Mouse (Mus musculus) frontal cortex, postnatal 36 days (tissue): ENCODE data around the gene Cldn10.

ENCODE experiments used
- DNase-seq, 2 experiments: peaks; one replicate each; pipeline ENCODE4 v3.0.0; 2022; ENCODE audit warnings: low spot score in 2 of 2

The Cldn10 gene

DNA sequence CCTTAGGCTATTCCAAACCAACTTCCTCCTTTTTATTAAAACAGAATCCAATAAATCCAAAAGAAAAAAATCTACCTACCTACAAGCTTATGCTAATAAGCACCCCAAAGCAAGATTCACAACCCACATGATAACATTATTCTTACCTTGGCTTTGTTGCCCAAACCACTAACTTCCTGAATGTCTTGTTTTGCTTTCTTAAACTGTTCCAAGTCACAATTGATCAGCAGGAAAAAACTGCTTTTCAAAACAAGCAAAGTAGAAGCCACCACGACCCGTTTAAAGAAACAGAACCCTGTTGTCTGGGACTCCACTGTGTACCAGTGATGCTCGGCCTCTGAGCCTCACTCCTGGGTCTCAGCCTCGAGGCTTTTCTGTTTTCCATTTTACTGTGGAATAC, 77.2 kb downstream of the Cldn10 start:
- no peak for DNase-seq

DNA sequence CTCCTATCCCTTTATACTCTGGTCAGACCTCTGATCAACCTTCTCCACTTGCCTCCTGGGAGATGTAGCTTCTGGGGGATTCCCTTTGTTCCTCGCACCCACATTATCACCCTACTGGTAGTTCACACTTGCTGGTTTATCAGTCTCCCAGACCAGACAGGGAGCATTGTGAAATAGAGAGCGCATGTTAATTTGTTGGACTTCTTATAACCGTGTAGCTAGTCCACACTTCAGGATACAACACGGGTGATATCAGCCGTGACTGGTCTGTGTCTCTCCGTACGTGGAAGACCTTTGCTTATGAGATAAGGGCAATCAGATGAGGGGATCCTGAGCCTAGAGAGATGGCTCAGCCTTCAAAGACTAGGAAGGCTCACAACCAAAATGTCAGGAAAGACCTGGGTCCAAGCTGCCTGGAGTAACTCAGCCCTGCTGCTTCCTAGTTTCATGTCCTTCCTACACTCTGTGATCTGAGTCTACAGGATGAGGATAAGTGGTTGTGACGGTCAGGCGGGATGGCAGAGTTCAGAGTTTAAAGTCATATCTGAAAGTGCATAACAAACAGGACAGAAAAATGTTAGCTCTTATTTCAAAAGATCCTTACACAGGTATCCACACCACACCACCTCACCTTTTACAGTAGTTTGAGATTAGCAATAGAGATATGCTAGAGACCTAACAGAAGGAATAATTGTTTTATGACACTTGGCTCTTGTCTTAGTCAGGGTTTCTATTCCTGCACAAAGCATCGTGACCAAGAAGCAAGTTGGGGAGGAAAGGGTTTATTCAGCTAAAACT, 78.5 kb downstream of the Cldn10 start:
- no peak for DNase-seq

DNA sequence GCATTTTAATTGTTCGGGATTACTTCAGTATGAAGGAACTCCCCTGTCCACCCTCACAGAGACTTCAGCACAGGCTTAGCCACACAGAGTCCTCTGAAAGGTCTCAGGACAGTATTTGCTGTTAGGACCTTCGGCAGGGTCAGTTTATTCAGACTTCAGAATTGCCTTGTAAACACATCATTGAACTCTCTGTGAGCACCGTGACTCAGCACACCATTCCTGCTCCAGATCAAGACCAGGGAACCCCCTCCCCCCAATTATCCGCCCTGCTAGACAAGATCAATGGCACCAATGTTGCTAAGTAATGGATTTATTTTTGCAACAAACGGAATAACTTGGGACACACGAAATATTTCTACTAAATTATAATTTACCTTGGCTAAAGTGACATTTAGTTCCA, 79.7 kb downstream of the Cldn10 start:
- DNase-seq, result no peak

DNA sequence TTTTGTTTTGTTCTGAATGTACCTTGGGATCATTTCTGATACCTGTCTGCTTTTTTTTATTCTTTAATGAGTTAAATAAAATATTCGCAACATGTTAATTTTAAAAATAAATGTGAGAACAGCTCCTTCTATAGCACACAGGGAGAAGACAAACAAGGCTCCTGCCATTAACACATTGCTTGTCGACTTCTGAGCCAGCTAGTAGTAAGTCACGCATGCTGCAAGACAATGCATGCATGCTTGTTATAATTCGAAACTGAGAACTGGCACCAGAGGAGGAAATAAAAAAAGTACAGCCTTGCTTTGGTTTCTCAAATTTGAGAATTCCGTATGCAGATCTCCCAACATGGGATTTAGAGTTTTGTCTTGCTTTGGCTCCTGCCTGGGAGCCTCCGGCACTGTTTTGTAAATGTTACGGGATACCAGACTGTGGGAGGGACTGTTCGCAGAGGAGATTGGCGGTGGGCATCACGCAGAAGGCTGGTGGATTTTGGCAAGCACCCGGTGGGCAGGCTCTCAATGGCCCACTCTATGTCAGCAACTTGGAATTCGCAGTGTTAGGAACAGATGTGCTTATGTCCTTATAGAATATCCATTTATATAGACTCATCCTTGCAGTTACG, 80.5 kb downstream of the Cldn10 start:
- peak; percentile 27 to 40 for DNase-seq

DNA sequence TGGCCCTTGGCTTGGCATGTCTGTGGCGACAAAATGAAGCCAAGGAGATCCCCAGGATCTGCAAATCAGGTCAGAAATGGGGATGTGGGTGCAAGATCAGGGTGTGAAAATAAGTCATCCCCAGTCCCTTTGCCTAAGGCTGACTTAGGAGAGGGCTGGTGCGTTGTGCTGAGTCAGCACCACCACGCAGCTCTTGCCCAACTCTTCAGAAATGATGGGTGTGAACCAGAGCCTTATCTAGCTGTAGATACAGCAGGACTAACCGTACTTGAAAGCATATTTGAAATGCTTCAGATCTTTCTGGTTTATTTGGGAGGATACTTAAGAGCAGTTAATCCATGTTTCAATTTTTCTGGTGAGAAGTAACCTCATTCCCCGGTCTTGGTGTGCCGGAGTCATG, 82.0 kb downstream of the Cldn10 start:
- no peak for DNase-seq

DNA sequence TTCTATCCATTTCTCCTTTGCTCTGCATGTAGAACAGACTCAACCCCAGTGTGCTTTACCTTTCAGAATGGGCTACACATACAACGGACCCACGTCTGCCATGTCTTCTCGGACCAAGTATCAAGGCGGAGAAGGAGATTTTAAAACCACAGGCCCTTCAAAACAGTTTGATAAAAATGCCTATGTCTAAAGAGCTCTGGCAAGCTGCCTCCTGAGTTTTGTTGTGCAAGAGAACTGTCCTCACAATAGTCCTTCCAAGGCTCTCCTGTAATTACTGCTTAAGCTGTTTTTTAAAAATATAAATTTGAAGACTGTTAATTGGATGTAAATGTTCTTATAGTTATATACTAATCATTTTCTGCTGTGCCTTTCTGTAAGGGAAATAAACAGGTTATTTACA, 86.4 kb downstream of the Cldn10 start:
- DNase-seq, result no peak

DNA sequence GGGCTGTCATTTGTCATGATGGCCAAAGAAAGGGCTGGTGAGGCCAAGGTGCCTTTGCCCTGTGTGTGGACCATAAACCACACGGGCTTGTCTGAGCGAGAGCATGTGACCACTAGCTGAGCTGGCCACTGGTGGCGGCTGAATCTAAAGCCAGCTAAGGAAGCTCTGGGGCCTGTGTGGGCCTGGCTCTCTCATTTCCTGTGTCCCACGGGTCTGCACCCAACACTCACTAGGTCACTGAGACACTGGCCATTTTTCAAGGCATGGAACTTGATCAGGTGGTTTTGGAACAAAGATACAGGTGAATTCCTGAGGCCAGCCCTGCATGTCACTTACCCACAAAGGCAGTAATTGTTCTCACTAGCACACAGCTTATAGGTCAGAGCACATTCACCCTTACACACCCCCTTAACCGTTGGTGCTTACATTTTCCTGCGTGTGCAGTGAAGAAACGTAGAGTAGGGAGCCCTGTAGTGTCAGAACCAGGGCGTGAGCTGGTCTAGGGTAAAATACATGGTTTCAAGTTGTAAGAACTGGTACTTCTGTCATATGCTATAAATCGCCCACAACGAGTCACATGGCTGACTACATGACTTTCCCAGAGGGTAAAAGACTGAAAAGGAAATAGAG, 87.2 kb downstream of the Cldn10 start:
- DNase-seq, result no peak

DNA sequence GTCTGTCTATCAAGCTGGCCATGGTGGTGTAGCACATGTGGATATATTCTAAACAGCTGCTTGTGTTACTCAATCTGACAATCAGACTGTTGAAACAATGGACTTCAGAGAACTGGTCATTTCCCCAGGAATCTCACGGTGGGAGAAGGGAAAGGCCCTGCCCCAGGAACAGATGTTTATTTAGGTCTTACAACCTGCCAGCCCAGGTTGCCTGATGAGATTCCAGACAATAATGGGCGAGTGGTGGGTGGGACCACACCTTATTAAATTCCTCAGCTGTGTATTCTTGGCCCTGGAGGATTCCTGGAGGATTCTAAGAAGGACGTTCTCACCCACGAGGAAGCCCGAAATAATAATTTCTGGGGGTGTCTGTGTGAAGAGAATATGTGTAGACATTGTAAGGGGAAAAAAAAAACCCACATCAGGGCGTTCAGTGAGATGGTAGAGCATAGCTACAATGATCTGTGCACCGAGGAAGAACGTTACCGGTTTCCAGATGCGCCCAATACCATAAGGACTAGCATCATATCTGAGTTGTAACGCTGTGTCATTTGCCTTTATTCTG, 90.7 kb downstream of the Cldn10 start:
- no peak for DNase-seq

DNA sequence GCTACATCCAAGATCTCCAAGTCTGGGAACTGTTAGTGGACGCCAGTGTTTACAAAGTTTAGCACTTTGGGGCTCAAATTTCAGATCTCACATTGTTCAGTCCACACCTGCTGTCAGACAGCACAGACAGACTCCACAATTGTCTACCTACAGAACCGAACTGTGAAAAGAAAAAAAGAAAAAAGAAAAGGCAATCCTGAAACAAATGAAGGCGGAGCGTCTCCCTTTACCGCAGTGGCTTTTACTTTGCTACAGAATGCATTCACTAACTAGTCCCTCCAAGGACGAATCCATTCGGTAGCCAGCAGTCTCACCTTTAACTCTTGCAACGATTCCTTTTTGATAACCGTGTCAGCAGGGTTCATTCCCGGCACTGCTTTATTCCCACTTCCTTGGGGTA, 93.0 kb downstream of the Cldn10 start:
- no peak for DNase-seq

DNA sequence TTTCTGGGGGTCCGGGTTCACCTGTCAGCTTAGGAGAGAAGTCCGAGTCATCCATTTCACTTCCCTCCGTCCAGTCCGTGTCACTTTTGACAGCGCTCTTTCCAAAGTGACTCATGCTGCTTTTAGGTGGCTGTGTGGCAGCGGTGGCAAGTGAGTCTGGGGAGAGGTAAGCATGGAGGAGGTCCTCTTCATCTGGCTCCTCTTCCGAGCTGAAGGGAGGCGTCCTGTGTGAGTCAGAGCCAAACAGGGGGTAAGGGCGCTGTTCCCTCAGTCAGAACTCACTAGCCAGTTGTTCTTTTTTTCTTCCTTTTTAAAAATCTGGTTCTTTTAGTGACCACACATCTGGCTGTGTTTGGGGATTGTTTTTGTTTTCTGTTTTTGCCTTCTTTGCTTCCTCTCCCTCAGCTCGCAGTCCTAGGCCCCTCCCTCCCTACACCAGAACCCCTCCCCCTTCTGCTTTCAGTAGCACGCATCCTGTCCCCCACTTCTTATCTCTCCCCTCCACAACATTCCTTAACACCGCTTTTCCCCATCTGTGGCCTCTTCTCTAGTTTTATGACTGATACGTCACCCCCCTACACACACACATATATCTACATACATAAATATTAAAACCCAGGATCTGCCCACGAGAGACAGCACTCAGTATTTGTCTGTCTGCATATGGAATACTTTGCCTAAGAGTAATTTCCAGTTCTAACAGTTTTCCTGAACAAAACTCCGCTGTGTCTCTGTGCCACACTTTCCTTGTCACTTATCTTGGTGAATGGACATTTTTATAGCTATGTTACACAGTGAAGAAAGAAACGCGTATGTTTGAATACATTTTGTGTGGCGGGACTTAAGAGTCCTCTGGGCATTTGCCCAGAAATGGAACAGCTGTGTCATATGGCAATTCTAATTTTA, 95.9 kb downstream of the Cldn10 start:
- no peak for DNase-seq

DNA sequence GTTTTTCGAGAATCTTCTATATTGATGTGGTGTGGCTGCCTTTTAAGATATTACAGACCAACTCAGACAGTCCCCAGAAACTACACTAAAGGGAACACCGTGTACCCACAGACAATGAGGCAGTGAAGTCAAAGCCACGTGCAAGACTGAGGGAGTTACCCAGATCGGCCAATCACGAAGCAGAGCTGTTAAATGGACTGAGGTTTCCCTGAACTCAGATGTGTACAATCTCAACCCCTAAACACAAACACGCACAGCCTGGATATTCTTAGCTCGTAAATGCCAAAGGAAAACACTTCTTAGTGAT, 96.5 kb downstream of the Cldn10 start:
- DNase-seq, result peak in 1 of 2 experiments; percentile 37

DNA sequence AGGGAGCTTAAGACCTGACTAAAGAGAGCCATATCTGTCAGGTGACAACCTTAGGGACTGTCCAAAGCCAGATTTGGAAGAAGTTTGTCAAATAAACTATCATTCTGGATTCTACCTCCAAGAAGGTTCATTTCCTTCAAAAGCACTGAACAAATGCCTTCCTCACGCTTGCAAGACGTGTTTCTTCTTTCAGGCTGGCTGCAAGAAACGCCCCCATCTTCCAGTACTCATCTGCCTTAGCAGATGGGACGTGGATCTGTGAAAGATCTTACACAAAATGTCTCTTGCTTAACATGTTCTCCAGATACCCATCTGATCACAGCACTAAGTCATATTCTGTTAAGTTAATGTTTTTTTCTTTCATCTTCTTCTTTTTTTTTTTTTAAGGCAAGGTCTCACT, 102.4 kb downstream of the Cldn10 start:
- DNase-seq, result peak; percentile 51 to 85

DNA sequence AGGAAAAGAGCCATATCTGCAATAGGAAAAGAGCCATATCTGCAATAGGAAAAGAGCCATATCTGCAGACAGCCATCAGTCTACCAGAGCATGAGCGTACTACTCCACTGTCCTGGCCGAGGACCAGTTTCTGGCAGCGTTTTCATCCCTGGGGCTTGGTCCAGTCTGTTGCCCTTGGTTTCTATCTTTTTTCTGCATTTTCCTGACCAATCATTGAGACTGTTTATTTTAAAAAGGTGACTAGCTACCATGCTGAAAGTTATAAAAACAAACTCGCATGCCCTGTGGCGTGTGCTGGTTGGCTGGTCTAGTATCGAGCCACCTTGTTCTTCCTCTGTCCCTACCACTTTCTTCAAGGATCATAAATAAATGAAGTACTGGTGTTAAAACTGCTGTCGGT, 107.5 kb downstream of the Cldn10 start:
- no peak for DNase-seq

DNA sequence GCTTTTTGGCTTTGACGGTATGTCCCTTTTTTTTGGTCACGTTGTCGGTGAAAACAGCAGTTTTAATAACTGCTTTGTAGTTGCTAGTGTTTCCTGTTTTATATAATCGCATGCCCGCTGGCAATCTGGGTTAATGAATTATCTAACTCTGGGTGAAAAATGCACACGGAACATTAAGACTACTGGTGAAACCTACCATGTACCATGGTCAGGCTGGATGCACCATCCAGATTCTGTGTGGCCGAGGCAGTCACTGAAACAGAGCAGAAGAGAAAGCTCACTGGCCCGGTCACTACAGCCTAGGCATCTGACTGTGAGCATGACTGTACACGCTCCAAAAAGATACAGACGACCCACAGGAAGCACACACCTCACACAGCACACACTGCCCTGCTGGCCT, 107.9 kb downstream of the Cldn10 start:
- DNase-seq, result no peak

DNA sequence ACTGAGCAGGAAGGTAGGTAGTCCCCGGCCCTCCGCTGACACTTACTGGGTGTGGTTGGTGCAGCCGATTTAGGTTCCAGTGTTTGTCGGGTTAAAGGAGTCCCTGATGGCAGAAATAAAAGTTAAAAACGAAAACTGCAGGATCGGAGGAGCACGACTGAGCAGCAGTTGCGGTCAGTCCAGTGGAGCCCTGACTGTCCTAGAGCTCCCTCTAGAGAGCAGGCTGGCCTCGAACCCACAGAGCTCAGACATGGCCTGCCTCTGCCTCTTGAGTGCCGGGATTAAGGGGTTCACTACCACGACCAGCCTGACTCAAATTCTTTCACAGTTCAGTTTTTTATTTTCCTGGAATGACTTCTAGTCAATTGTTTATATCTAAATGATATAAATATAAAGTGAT, 112.2 kb downstream of the Cldn10 start:
- DNase-seq, result no peak

DNA sequence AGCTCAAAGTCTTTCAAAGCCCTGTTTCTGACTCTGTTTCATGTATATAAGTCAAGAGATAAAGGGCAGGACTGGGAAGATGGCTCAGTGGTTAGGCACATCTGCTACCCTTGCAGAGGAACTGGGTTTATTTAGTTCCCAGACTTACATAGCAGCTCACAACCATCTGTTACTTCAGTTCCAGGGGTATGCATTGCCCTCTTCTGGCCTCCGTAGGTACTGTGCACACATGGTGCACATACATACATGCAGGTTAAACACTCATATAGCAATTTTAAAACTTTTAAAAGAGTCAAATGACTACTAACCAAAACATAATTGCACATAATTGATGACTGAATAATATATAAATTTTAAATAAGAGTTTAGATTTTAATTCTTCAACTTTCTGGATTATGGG, 113.2 kb downstream of the Cldn10 start:
- no peak for DNase-seq

DNA sequence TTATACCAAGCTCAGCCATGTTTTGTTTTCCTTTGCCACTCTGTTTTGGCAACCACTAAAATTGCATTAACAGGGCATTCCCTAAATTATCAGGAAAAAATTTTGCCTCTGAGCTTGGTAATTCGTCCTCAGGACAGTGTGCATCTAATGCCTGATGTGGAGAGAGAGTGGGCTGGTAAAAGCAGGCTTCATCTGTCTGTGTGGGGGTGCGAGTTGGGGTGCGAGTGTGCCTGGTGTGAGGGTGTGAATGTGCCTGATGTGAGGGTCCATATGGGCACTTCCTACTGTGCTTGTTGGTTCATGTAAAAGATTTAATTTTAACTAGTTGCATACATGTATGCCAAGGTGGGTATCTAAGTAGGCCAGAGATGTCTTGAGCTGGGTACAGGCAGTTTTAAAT, 115.7 kb downstream of the Cldn10 start:
- no peak for DNase-seq

DNA sequence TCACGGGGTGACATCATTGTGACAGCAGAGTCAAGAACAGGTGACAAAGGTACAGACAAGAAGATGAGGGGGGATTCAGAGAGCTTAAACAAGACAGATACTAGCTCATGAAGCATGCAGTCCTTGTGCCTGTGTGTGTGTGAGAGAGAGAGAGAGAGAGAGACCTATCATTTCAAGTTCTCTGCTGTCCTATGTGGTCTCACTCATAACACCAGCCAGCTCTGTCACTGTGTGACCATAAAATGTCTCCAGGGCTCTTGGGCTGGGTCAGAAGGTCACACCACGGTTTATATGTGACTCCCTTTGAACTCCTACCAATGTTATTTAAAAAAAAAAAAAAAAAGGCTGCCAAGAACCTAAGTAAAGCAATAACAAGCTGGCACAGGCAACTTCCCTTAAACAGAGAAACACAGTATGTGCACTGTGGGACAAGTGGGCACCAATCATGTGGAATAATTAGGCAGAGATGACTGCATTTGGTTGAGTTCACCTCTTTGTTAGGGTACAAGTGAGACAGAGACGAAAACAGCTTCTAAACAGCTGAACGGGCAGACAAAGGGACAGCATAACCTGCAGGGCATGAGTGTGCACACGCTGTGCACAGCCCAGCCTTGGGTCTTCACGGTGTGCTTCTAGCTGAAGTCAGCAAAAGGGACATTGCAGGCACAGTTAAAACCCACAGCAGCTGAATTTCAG, 116.3 kb downstream of the Cldn10 start:
- DNase-seq, result no peak

DNA sequence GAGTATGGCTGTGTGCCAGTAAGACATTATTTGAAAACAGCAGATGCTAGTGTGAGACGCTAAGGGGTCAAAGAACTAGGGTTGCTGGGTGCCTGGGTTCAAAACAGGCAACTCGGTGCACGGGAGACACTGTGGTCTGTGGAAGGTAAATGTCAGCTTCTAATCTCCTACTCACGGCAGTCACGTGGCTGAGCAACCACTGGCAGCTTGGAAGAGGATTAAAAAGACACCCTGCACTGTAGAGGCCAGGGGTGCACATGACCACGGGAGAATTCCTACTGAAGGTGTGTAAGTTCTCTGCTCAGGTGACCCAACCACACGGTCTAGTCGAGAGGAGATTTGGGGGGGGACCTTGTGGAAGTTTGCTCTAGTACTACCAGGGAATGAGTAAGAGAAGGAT, 119.9 kb downstream of the Cldn10 start:
- no peak for DNase-seq

DNA sequence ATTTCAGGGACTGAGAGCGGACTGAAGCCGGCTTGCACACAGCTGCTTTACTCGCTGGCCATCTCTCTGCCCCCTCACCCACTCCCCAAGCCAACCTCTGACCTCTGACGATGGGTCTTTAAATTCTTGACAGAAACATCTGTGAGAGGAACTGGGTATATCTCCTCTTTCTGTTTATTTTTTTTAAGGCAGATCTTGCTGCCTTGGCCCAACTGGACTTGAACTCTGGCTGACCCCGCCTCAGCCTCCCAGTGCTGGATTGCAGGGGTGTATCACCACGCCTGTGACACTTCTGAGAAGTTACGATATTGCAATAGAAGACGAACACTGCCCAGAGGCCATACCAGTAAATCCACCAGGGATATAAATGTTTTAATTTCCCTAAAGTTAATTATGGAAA, 122.2 kb downstream of the Cldn10 start:
- no peak for DNase-seq
